Mouse (Mus musculus) megakaryocyte, embryonic 14.5 days (primary cell): ENCODE results near the gene Sumf2.

ENCODE experiments used
- FLI1 ChIP-seq: IDR thresholded peaks from 2 replicates; pipeline ENCODE4 v1.6.1; 2012; ENCODE audit warnings: low read length, inconsistent platforms, mixed read lengths
- GATA1 ChIP-seq: IDR thresholded peaks from 3 replicates; pipeline ENCODE4 v1.6.1; 2012; ENCODE audit warnings: mixed read lengths, low read length, inconsistent platforms, borderline replicate concordance

- TF ChIP-seq GATA1 (no peak), FLI1 (no peak)
Measured at GRCm38 (mm10) chr5:129909591-129909990, 62.8 kb downstream of the Sumf2 start.
